Mouse (Mus musculus): ENCODE results near the gene F2rl1.

- TF ChIP-seq POLR2A (IDR thresholded peaks at IDR 0.05; ENCODE audit: insufficient read length, low read depth), result no peak
- no peak for TF ChIP-seq SRF (IDR thresholded peaks at IDR 0.05; ENCODE audit: control insufficient read depth, insufficient read length, low read depth)
- TF ChIP-seq TCF12 (IDR thresholded peaks at IDR 0.05; ENCODE audit: insufficient read depth, poor library complexity, severe bottlenecking), result no peak
- TF ChIP-seq POLR2AphosphoS2 (IDR thresholded peaks at IDR 0.05; ENCODE audit: insufficient read length, low read depth), result no peak
Measured at GRCm38 (mm10) chr13:95546251-95546650, 21.2 kb upstream of the F2rl1 start.
